Mouse (Mus musculus) liver, adult 2 months (tissue): ENCODE results near the gene Rcn1. TPM values are rescaled to one million over a fixed set of nuclear protein-coding genes. Genes with fewer than 3 reads are reported as not detected.

Experiments
- DNase-seq: peaks from one replicate; pipeline ENCODE4 v3.0.0-alpha.2; 2011; ENCODE audit warnings: low read depth, low spot score; ENCODE audit errors: extremely low read depth
- H3K27ac ChIP-seq: fragments of 200-500 bp; replicated peaks from 2 replicates; pipeline ENCODE4 v1.5.1; 2012; ENCODE audit warnings: low read depth, mild to moderate bottlenecking, control low read depth, inconsistent platforms, low read length; ENCODE audit not compliant: insufficient read depth
- H3K27me3 ChIP-seq: fragments of 200-500 bp; 2 replicates; pipeline ENCODE4 v1.6.1; 2012; ENCODE audit warnings: mild to moderate bottlenecking, moderate library complexity, low read length, inconsistent platforms; ENCODE audit not compliant: control insufficient read depth, insufficient read depth
- H3K36me3 ChIP-seq: fragments of 200-500 bp; 2 replicates; pipeline ENCODE4 v1.6.1; 2012; ENCODE audit warnings: low read length, inconsistent platforms; ENCODE audit not compliant: control insufficient read depth, insufficient read depth
- H3K4me1 ChIP-seq: fragments of 200-500 bp; 2 replicates; pipeline ENCODE4 v1.6.1; 2011; ENCODE audit warnings: low read length; ENCODE audit not compliant: control insufficient read depth, insufficient read depth
- H3K4me3 ChIP-seq: fragments of 200-500 bp; 2 replicates; pipeline ENCODE4 v1.5.1; 2011; ENCODE audit warnings: low read depth, mild to moderate bottlenecking, control low read depth, low read length, moderate library complexity; ENCODE audit not compliant: insufficient read depth
- H3K79me2 ChIP-seq: fragments of 200-500 bp; 2 replicates; pipeline ENCODE4 v1.6.1; 2012; ENCODE audit warnings: inconsistent platforms, mild to moderate bottlenecking, low read length, moderate library complexity; ENCODE audit not compliant: control insufficient read depth, insufficient read depth
- H3K9ac ChIP-seq: fragments of 200-500 bp; 2 replicates; pipeline ENCODE4 v1.6.1; 2012; ENCODE audit warnings: low read depth, mild to moderate bottlenecking, control low read depth, inconsistent platforms, low read length
- CTCF ChIP-seq: fragments of 200-500 bp; IDR thresholded peaks from 2 replicates; pipeline ENCODE4 v1.5.1; 2011; ENCODE audit warnings: low read depth, low read length, control low read depth
- POLR2A ChIP-seq: fragments of 200-500 bp; IDR thresholded peaks from 2 replicates; pipeline ENCODE4 v1.6.1; 2011; ENCODE audit warnings: low read length, control low read depth; ENCODE audit not compliant: insufficient read depth; ENCODE audit errors: extremely low read depth
- WGBS: fragments of 180-500 bp; shearing (Covaris S2); methylation state at CpG from one replicate; pipeline ENCODE4 v1.1.7; 2018; 5-methylcytosine and 5-hydroxymethylcytosine counted together
- polyA plus RNA-seq: library from polyadenylated mRNA; depleted of rRNA; stranded (reverse); fragments of >200 nt; gene quantifications from 2 replicates; pipeline ENCODE4 v1.2.3, GENCODE M21; 2012
- total RNA-seq: library from RNA; depleted of rRNA; stranded (reverse); fragments of >200 nt; gene quantifications from 2 replicates; pipeline ENCODE4 v1.2.3, GENCODE M21; 2014

Rcn1 gene
- total and polyA plus RNA-seq, 2 experiments: 1.5 to 8.8 TPM

GRCm38 (mm10) chr2:105429899-105430298 lies 30.8 kb upstream of the Rcn1 start:
- H3K4me3 ChIP-seq: no peak overlapping the region
- DNase-seq: no peak
- no peaks in the 10 kb centered on the region for H3K36me3 ChIP-seq
- no peak overlapping the region for H3K27ac ChIP-seq
- H3K9ac ChIP-seq: no peak overlapping the region
- 73% methylated on average over 6 of the region's 6 CpGs for WGBS
- H3K4me1 ChIP-seq: no peaks in the 10 kb centered on the region
- H3K79me2 ChIP-seq: no peaks in the 10 kb centered on the region
- no peaks in the 10 kb centered on the region for H3K27me3 ChIP-seq
- TF ChIP-seq POLR2A (no peak), CTCF (no peak)

GRCm38 (mm10) chr2:105428467-105428866 lies 29.3 kb upstream of the Rcn1 start:
- Histone ChIP-seq H3K4me3 (no peak overlapping the region), H3K27me3 (no peaks in the 10 kb centered on the region), H3K4me1 (no peaks in the 10 kb centered on the region), H3K36me3 (no peaks in the 10 kb centered on the region), H3K27ac (no peak overlapping the region), H3K79me2 (no peaks in the 10 kb centered on the region), H3K9ac (no peak overlapping the region)
- no peak for DNase-seq
- no peak for TF ChIP-seq POLR2A
- no peak for TF ChIP-seq CTCF
- WGBS: 32% methylated on average over 6 of the region's 6 CpGs

GRCm38 (mm10) chr2:105428029-105428428 lies 28.9 kb upstream of the Rcn1 start:
- Histone ChIP-seq H3K27ac (no peak overlapping the region), H3K36me3 (no peaks in the 10 kb centered on the region), H3K4me3 (no peak overlapping the region), H3K79me2 (no peaks in the 10 kb centered on the region), H3K9ac (no peak overlapping the region), H3K4me1 (no peaks in the 10 kb centered on the region), H3K27me3 (no peaks in the 10 kb centered on the region)
- WGBS: 2% methylated on average over 12 of the region's 12 CpGs
- peak; percentile 62 for DNase-seq
- TF ChIP-seq CTCF: peak; percentile 84
- TF ChIP-seq POLR2A: no peak

GRCm38 (mm10) chr2:105427447-105427846 lies 28.3 kb upstream of the Rcn1 start:
- Histone ChIP-seq H3K4me3 (no peak overlapping the region), H3K27me3 (no peaks in the 10 kb centered on the region), H3K36me3 (no peaks in the 10 kb centered on the region), H3K4me1 (no peaks in the 10 kb centered on the region), H3K79me2 (no peaks in the 10 kb centered on the region), H3K9ac (no peak overlapping the region), H3K27ac (no peak overlapping the region)
- TF ChIP-seq CTCF: no peak
- 59% methylated on average over 8 of the region's 8 CpGs for WGBS
- DNase-seq: no peak

- Histone ChIP-seq H3K4me3 (no peak overlapping the region), H3K27ac (no peak overlapping the region), H3K36me3 (no peaks in the 10 kb centered on the region), H3K27me3 (peaks cover 3% of the 10 kb centered on the region; the same call in 1 of the 2 replicates), H3K79me2 (no peaks in the 10 kb centered on the region), H3K9ac (no peak overlapping the region), H3K4me1 (no peaks in the 10 kb centered on the region)
- no peak for TF ChIP-seq CTCF
- TF ChIP-seq POLR2A: no peak
- 87% methylated on average over 12 of the region's 12 CpGs for WGBS
- no peak for DNase-seq
Measured at GRCm38 (mm10) chr2:105418629-105419227, 19.6 kb upstream of the Rcn1 start.

GRCm38 (mm10) chr2:105417663-105418062 lies 18.5 kb upstream of the Rcn1 start:
- H3K4me1 ChIP-seq: no peaks in the 10 kb centered on the region
- H3K9ac ChIP-seq: no peak overlapping the region
- no peak overlapping the region for H3K27ac ChIP-seq
- no peak for TF ChIP-seq POLR2A
- no peak for TF ChIP-seq CTCF
- H3K4me3 ChIP-seq: no peak overlapping the region
- peaks cover 3% of the 10 kb centered on the region; the same call in 1 of the 2 replicates for H3K27me3 ChIP-seq
- no peaks in the 10 kb centered on the region for H3K79me2 ChIP-seq
- H3K36me3 ChIP-seq: no peaks in the 10 kb centered on the region
- no peak for DNase-seq
- whole genome bisulfite sequencing: 88% methylated on average over 5 of the region's 5 CpGs
